Mouse (Mus musculus) lung, postnatal 0 days (tissue): ENCODE data around the gene Myo10. TPM values are rescaled to one million over a fixed set of nuclear protein-coding genes. Genes with fewer than 3 reads are reported as not detected.

Experiments used
- ATAC-seq: fragments of 200-750 bp; cut with Nextera tagmentation; 2 replicates; pipeline ENCODE4 v1.8.0; 2017; ENCODE audit warnings: moderate library complexity
- DNase-seq: peaks from one replicate; pipeline ENCODE4 v3.0.0-alpha.2; 2016; ENCODE audit warnings: low spot score
- H3K27ac ChIP-seq: fragments of 300-500 bp; sonication (generic); 2 replicates; pipeline ENCODE4 v1.5.1; 2014; ENCODE audit warnings: antibody characterized with exemption, mild to moderate bottlenecking, low read length, mixed read lengths
- H3K27me3 ChIP-seq: fragments of 300-500 bp; sonication (generic); replicated peaks from 2 replicates; pipeline ENCODE4 v1.6.1; 2014; ENCODE audit warnings: low read length, mixed read lengths; ENCODE audit not compliant: insufficient read depth
- H3K36me3 ChIP-seq: fragments of 300-500 bp; sonication (generic); 2 replicates; pipeline ENCODE4 v1.6.1; 2014; ENCODE audit warnings: low read length, mixed read lengths; ENCODE audit not compliant: insufficient read depth
- H3K4me1 ChIP-seq: fragments of 300-500 bp; sonication (generic); 2 replicates; pipeline ENCODE4 v1.6.1; 2014; ENCODE audit warnings: antibody characterized with exemption, low read depth, low read length, mixed read lengths; ENCODE audit not compliant: insufficient read depth
- H3K4me2 ChIP-seq: fragments of 300-500 bp; sonication (generic); replicated peaks from 2 replicates; pipeline ENCODE4 v1.6.1; 2014; ENCODE audit warnings: low read depth, mild to moderate bottlenecking, low read length, moderate library complexity, mixed read lengths
- H3K4me3 ChIP-seq: fragments of 300-500 bp; sonication (generic); 2 replicates; pipeline ENCODE4 v1.5.1; 2014; ENCODE audit warnings: low read depth, low read length
- H3K9ac ChIP-seq: fragments of 300-500 bp; sonication (generic); replicated peaks from 2 replicates; pipeline ENCODE4 v1.6.1; 2014; ENCODE audit warnings: low read depth, mild to moderate bottlenecking
- H3K9me3 ChIP-seq: fragments of 300-500 bp; sonication (generic); 2 replicates; pipeline ENCODE4 v1.6.1; 2016; ENCODE audit warnings: low read length, mixed read lengths
- CTCF ChIP-seq: IDR thresholded peaks from 2 replicates; pipeline ENCODE4 v1.5.1; 2016; ENCODE audit warnings: antibody characterized with exemption, mild to moderate bottlenecking
- EP300 ChIP-seq: IDR thresholded peaks from 2 replicates; pipeline ENCODE4 v1.6.1; 2016; ENCODE audit warnings: antibody characterized with exemption, mild to moderate bottlenecking, control low read depth
- WGBS: fragments of 180-500 bp; shearing (Covaris S2); extraction: QIAGEN DNeasy Blood & Tissue Kit; methylation state at CpG from one replicate; pipeline ENCODE4 v1.1.7; 2014; 5-methylcytosine and 5-hydroxymethylcytosine counted together
- polyA plus RNA-seq: library from polyadenylated mRNA; unstranded; fragments of >200 nt; fragmentation: Nextera tagmentation; extraction: Ambion mirVana; gene quantifications from 2 replicates; pipeline ENCODE4 v1.2.1, GENCODE M21; 2015

Myo10 gene
- polyA plus RNA-seq, 1 experiment from 2014 or later = 17.3 TPM

DNA sequence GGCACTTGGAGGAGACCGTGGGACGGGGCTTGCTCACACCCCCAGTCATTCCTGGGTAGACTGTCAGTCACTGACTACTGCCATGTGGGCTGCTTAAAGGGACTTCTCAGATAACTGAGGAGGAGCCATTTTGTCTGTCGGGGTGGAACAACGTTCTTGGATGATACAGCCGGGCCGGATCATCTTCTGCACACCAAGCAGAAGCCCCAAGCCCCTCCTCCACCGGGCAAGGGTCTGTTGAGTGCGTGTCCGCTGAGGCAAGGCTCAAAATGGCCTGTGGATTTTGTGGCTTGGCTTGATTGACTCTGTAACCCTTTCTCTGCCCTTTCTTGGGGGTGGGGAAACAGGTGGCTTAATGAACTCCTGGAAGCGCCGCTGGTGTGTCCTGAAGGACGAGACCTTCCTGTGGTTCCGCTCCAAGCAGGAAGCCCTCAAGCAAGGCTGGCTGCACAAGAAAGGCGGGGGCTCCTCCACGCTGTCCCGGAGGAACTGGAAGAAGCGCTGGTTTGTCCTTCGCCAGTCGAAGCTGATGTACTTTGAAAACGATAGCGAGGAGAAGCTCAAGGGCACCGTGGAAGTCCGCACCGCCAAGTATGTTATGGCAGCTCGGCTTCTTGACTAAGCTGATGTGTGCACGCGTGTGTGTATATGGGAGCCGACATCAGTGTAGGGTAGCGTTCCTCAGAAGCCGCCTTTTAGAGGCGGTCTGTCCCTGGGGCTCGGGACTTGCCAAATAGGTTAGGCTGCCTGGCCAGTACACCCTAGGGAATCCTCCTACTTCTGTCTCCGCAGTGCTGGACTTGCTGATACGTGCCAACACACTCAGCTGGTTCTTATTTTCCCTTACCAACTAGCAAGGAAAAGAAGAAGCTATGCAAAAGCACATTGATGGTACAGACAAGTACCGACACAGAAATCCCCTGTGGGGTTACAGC is 163.4 kb downstream of the Myo10 start:
- no peaks in the 10 kb centered on the region for H3K27me3 ChIP-seq
- no peak for DNase-seq
- no peak overlapping the region for H3K9ac ChIP-seq
- no peaks in the 10 kb centered on the region for H3K9me3 ChIP-seq
- no peaks in the 10 kb centered on the region for H3K4me1 ChIP-seq
- no peak for ATAC-seq
- peaks cover 49% of the 10 kb centered on the region; the same call in 1 of the 2 replicates for H3K36me3 ChIP-seq
- TF ChIP-seq EP300 (no peak), CTCF (no peak)
- WGBS = 90% methylated on average over 35 of the region's 35 CpGs
- H3K4me2 ChIP-seq = no peak overlapping the region
- H3K4me3 ChIP-seq = no peak overlapping the region
- no peak overlapping the region for H3K27ac ChIP-seq

DNA sequence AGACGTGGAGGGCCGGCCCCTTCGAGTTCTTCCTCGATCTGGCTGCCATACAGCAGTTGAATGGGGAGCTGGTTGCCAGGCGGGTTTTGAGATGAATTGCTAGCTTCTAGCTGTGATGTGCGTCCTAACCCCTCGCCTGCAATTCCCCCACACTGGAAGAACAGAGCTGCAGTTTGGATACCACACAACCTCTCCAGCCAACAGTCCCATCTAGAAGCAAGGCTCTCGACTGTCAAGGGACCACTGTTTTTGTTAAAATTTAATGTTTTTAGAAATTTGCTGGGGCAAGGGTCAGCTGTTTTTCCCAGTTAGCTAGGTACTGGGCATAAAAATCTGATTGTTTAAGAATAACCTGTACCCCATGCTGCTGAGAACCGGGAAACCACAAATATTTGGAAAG is 165.1 kb downstream of the Myo10 start:
- no peak overlapping the region for H3K27ac ChIP-seq
- no peak overlapping the region for H3K9ac ChIP-seq
- H3K9me3 ChIP-seq = no peaks in the 10 kb centered on the region
- no peak for TF ChIP-seq EP300
- no peak for TF ChIP-seq CTCF
- ATAC-seq (no peak), DNase-seq (no peak)
- no peaks in the 10 kb centered on the region for H3K27me3 ChIP-seq
- H3K36me3 ChIP-seq = peaks cover 36% of the 10 kb centered on the region; the same call in 1 of the 2 replicates
- H3K4me2 ChIP-seq = no peak overlapping the region
- no peak overlapping the region for H3K4me3 ChIP-seq
- no peaks in the 10 kb centered on the region for H3K4me1 ChIP-seq
- 71% methylated on average over 9 of the region's 9 CpGs for WGBS

- 90% methylated on average over 8 of the region's 8 CpGs for WGBS
- no peaks in the 10 kb centered on the region for H3K4me1 ChIP-seq
- TF ChIP-seq EP300 (no peak), CTCF (no peak)
- H3K9ac ChIP-seq = no peak overlapping the region
- H3K9me3 ChIP-seq = no peaks in the 10 kb centered on the region
- no peak overlapping the region for H3K4me2 ChIP-seq
- ATAC-seq (no peak), DNase-seq (no peak)
- H3K36me3 ChIP-seq = peaks cover 36% of the 10 kb centered on the region; the same call in 1 of the 2 replicates
- H3K4me3 ChIP-seq = no peak overlapping the region
- no peak overlapping the region for H3K27ac ChIP-seq
- no peaks in the 10 kb centered on the region for H3K27me3 ChIP-seq
Observed at GRCm38 (mm10) chr15:25787965-25788364, 165.6 kb downstream of the Myo10 start.

- ATAC-seq = no peak
- TF ChIP-seq EP300 = no peak
- no peak for TF ChIP-seq CTCF
- DNase-seq = peak; percentile 57
Observed at GRCm38 (mm10) chr15:25788565-25788964, 166.2 kb downstream of the Myo10 start.

GRCm38 (mm10) chr15:25789241-25789640 is 166.9 kb downstream of the Myo10 start:
- Histone ChIP-seq H3K9me3 (no peaks in the 10 kb centered on the region), H3K4me2 (no peak overlapping the region), H3K36me3 (peaks cover 33% of the 10 kb centered on the region; the same call in 1 of the 2 replicates), H3K4me1 (no peaks in the 10 kb centered on the region), H3K27ac (no peak overlapping the region), H3K4me3 (no peak overlapping the region), H3K9ac (no peak overlapping the region), H3K27me3 (no peaks in the 10 kb centered on the region)
- DNase-seq (no peak), ATAC-seq (no peak)
- WGBS = 66% methylated on average over 10 of the region's 10 CpGs
- no peak for TF ChIP-seq CTCF
- no peak for TF ChIP-seq EP300

More at GRCm38 (mm10) chr15:25788565-25788964, 166.2 kb downstream of the Myo10 start:
- Histone ChIP-seq H3K9me3 (no peaks in the 10 kb centered on the region), H3K27ac (no peak overlapping the region), H3K4me1 (no peaks in the 10 kb centered on the region), H3K36me3 (peaks cover 39% of the 10 kb centered on the region; the same call in 1 of the 2 replicates), H3K27me3 (no peaks in the 10 kb centered on the region), H3K9ac (no peak overlapping the region), H3K4me3 (no peak overlapping the region), H3K4me2 (no peak overlapping the region)
- 86% methylated on average over 7 of the region's 7 CpGs for WGBS

- H3K9me3 ChIP-seq = no peaks in the 10 kb centered on the region
- H3K4me1 ChIP-seq = no peaks in the 10 kb centered on the region
- H3K9ac ChIP-seq = no peak overlapping the region
- no peak overlapping the region for H3K4me3 ChIP-seq
- 62% methylated on average over 8 of the region's 8 CpGs for WGBS
- TF ChIP-seq CTCF (peak; percentile 62), EP300 (0 out of 2 replicates have a peak, but pooled peaks have one; percentile 14)
- peak; percentile 50 for DNase-seq
- H3K4me2 ChIP-seq = no peak overlapping the region
- ATAC-seq = peak; percentile 91
- H3K36me3 ChIP-seq = peaks cover 17% of the 10 kb centered on the region
- no peak overlapping the region for H3K27ac ChIP-seq
- no peaks in the 10 kb centered on the region for H3K27me3 ChIP-seq
Observed at GRCm38 (mm10) chr15:25791660-25792353, 169.5 kb downstream of the Myo10 start.
